Mouse (Mus musculus): ENCODE measurements around the gene Galntl6.

The Galntl6 gene

GRCm38 (mm10) chr8:57962286-57963110 is 949.9 kb downstream of the Galntl6 start:
- DNase-seq (ENCODE audit: low spot score), result no peak

GRCm38 (mm10) chr8:57959136-57959535 is 953.3 kb downstream of the Galntl6 start:
- no peak for DNase-seq (ENCODE audit: low spot score)

- DNase-seq (ENCODE audit: low spot score), result no peak
Observed at GRCm38 (mm10) chr8:57958121-57958901, 954.1 kb downstream of the Galntl6 start.

GRCm38 (mm10) chr8:57955501-57955900 is 956.9 kb downstream of the Galntl6 start:
- no peak for DNase-seq (ENCODE audit: low spot score)

GRCm38 (mm10) chr8:57941113-57941512 is 971.3 kb downstream of the Galntl6 start:
- no peak for DNase-seq (ENCODE audit: low spot score)

GRCm38 (mm10) chr8:57939856-57940420 is 972.5 kb downstream of the Galntl6 start:
- no peak for DNase-seq (ENCODE audit: low spot score)

- DNase-seq (ENCODE audit: low spot score), result no peak
Observed at GRCm38 (mm10) chr8:57939177-57939855, 973.1 kb downstream of the Galntl6 start.

GRCm38 (mm10) chr8:57927074-57927473 is 985.4 kb downstream of the Galntl6 start:
- DNase-seq (ENCODE audit: low spot score), result no peak

GRCm38 (mm10) chr8:57923556-57923955 is 988.9 kb downstream of the Galntl6 start:
- no peak for DNase-seq (ENCODE audit: low spot score)

GRCm38 (mm10) chr8:57923130-57923529 is 989.3 kb downstream of the Galntl6 start:
- DNase-seq (ENCODE audit: low spot score), result no peak

- DNase-seq (ENCODE audit: low spot score), result no peak
Observed at GRCm38 (mm10) chr8:57922214-57923070, 990.0 kb downstream of the Galntl6 start.

GRCm38 (mm10) chr8:57920326-57920903 is 992.0 kb downstream of the Galntl6 start:
- DNase-seq (ENCODE audit: low spot score), result no peak

- no peak for DNase-seq (ENCODE audit: low spot score)
Observed at GRCm38 (mm10) chr8:57918720-57919640, 993.5 kb downstream of the Galntl6 start.

- no peak for DNase-seq (ENCODE audit: low spot score)
Observed at GRCm38 (mm10) chr8:57893360-57893759, 1019.1 kb downstream of the Galntl6 start.

GRCm38 (mm10) chr8:57892115-57892514 is 1020.3 kb downstream of the Galntl6 start:
- no peak for DNase-seq (ENCODE audit: low spot score)

GRCm38 (mm10) chr8:57890159-57890558 is 1022.3 kb downstream of the Galntl6 start:
- DNase-seq (ENCODE audit: low spot score), result no peak

- no peak for DNase-seq (ENCODE audit: low spot score)
Observed at GRCm38 (mm10) chr8:57888831-57889230, 1023.6 kb downstream of the Galntl6 start.

- no peak for DNase-seq (ENCODE audit: low spot score)
Observed at GRCm38 (mm10) chr8:57879452-57879851, 1033.0 kb downstream of the Galntl6 start.

- no peak for DNase-seq (ENCODE audit: low spot score)
Observed at GRCm38 (mm10) chr8:57849074-57849473, 1063.4 kb downstream of the Galntl6 start.

- DNase-seq (ENCODE audit: low spot score), result no peak
Observed at GRCm38 (mm10) chr8:57843461-57843860, 1069.0 kb downstream of the Galntl6 start.
